Mouse (Mus musculus) limb, embryonic 14.5 days (tissue): Measurements from ENCODE around the gene Slco1a5. TPM values are rescaled to one million over a fixed set of nuclear protein-coding genes. Genes with fewer than 3 reads are reported as not detected.
A peak's percentile ranks its signal among the peaks of the same experiment; 100 is the strongest.
"Not testable (repeated sequence)": the region's sequence is repeated elsewhere in the genome, so short reads cannot be mapped to it uniquely, and the experiment has no call there.

Source experiments
- ATAC-seq: fragments of 200-750 bp; cut with Nextera tagmentation; 2 replicates; pipeline ENCODE4 v1.8.0; 2017; ENCODE audit warnings: low read depth, moderate number of reproducible peaks, moderate TSS enrichment; ENCODE audit not compliant: low FRiP score
- DNase-seq: peaks from one replicate; pipeline ENCODE4 v3.0.0-alpha.2; 2015; ENCODE audit warnings: low spot score
- H3K27ac ChIP-seq: fragments of 300-500 bp; sonication (generic); replicated peaks from 2 replicates; pipeline ENCODE4 v1.5.1; 2014; ENCODE audit warnings: low read depth, mild to moderate bottlenecking, low read length, moderate library complexity, mixed read lengths
- H3K27me3 ChIP-seq: fragments of 300-500 bp; sonication (generic); 2 replicates; pipeline ENCODE4 v1.6.1; 2014; ENCODE audit warnings: low read length, mixed read lengths; ENCODE audit not compliant: control insufficient read depth, insufficient read depth
- H3K36me3 ChIP-seq: fragments of 300-500 bp; sonication (generic); 2 replicates; pipeline ENCODE4 v1.6.1; 2014; ENCODE audit warnings: mild to moderate bottlenecking, low read length, moderate library complexity, mixed read lengths; ENCODE audit not compliant: control insufficient read depth, insufficient read depth
- H3K4me1 ChIP-seq: fragments of 300-500 bp; sonication (generic); 2 replicates; pipeline ENCODE4 v1.6.1; 2014; ENCODE audit warnings: antibody characterized with exemption, low read length, mixed read lengths; ENCODE audit not compliant: control insufficient read depth, insufficient read depth
- H3K4me2 ChIP-seq: fragments of 300-500 bp; sonication (generic); replicated peaks from 2 replicates; pipeline ENCODE4 v1.6.1; 2014; ENCODE audit warnings: low read depth, mild to moderate bottlenecking, low read length, moderate library complexity; ENCODE audit not compliant: severe bottlenecking
- H3K4me3 ChIP-seq: fragments of 300-500 bp; sonication (generic); replicated peaks from 2 replicates; pipeline ENCODE4 v1.5.1; 2014; ENCODE audit warnings: low read length
- H3K9ac ChIP-seq: fragments of 300-500 bp; sonication (generic); 2 replicates; pipeline ENCODE4 v1.6.1; 2014; ENCODE audit warnings: mild to moderate bottlenecking, low read depth, low read length, moderate library complexity; ENCODE audit not compliant: severe bottlenecking
- H3K9me3 ChIP-seq: fragments of 300-500 bp; sonication (generic); 2 replicates; pipeline ENCODE4 v1.6.1; 2016; ENCODE audit warnings: low read length; ENCODE audit not compliant: control insufficient read depth
- POLR2A ChIP-seq: fragments of 200-500 bp; IDR thresholded peaks from 2 replicates; pipeline ENCODE4 v1.8.0; 2012; ENCODE audit warnings: inconsistent platforms, mild to moderate bottlenecking, moderate library complexity, borderline replicate concordance; ENCODE audit not compliant: insufficient read depth, insufficient read length; ENCODE audit errors: extremely low read depth
- WGBS: fragments of 180-500 bp; shearing (Covaris S2); extraction: QIAGEN DNeasy Blood & Tissue Kit; methylation state at CpG from one replicate; pipeline ENCODE4 v1.1.7; 2014; 5-methylcytosine and 5-hydroxymethylcytosine counted together
- polyA plus RNA-seq, 2 experiments: library from polyadenylated mRNA; depleted of rRNA in 1 of 2; stranded (reverse) in 1 of 2; unstranded in 1 of 2; fragments of >200 nt; fragmentation: Nextera tagmentation in 1 of 2; extraction: Ambion mirVana in 1 of 2; gene quantifications; 2 replicates each; pipeline versions ENCODE4 v1.2.1 to v1.2.3; 2012 to 2014

Gene Slco1a5
- polyA plus RNA-seq, 2 experiments: 0.05 to 0.21 TPM

- H3K9ac ChIP-seq: no peak overlapping the region
- DNase-seq (no peak), ATAC-seq (peak; percentile 20; the same call in 1 of the 2 replicates)
- no peak overlapping the region for H3K27ac ChIP-seq
- H3K4me2 ChIP-seq: no peak overlapping the region
- no peaks in the 10 kb centered on the region for H3K4me1 ChIP-seq
- no peaks in the 10 kb centered on the region for H3K27me3 ChIP-seq
- peaks cover 68% of the 10 kb centered on the region for H3K36me3 ChIP-seq
- no peaks in the 10 kb centered on the region for H3K9me3 ChIP-seq
- WGBS: 65% methylated on average over 9 of the region's 9 CpGs
- TF ChIP-seq POLR2A: no peak
- H3K4me3 ChIP-seq: no peak overlapping the region
Observed at GRCm38 (mm10) chr6:142363019-142363576, 40.3 kb upstream of the Slco1a5 start.

GRCm38 (mm10) chr6:142362036-142362435 lies 39.3 kb upstream of the Slco1a5 start:
- WGBS: 93% methylated on average over 6 of the region's 6 CpGs
- Histone ChIP-seq H3K36me3 (peaks cover 69% of the 10 kb centered on the region), H3K4me3 (no peak overlapping the region), H3K9ac (no peak overlapping the region), H3K9me3 (no peaks in the 10 kb centered on the region), H3K27ac (no peak overlapping the region), H3K27me3 (no peaks in the 10 kb centered on the region), H3K4me1 (no peaks in the 10 kb centered on the region), H3K4me2 (no peak overlapping the region)
- ATAC-seq: no peak
- DNase-seq: no peak
- no peak for TF ChIP-seq POLR2A

GRCm38 (mm10) chr6:142357106-142357505 lies 34.3 kb upstream of the Slco1a5 start:
- H3K4me3 ChIP-seq: no peak overlapping the region
- ATAC-seq: no peak
- no peaks in the 10 kb centered on the region for H3K4me1 ChIP-seq
- no peaks in the 10 kb centered on the region for H3K9me3 ChIP-seq
- no peak for TF ChIP-seq POLR2A
- H3K9ac ChIP-seq: no peak overlapping the region
- H3K27ac ChIP-seq: no peak overlapping the region
- H3K4me2 ChIP-seq: no peak overlapping the region
- 59% methylated on average over 7 of the region's 7 CpGs for whole genome bisulfite sequencing
- H3K36me3 ChIP-seq: peaks cover 46% of the 10 kb centered on the region
- no peaks in the 10 kb centered on the region for H3K27me3 ChIP-seq
- no peak for DNase-seq

GRCm38 (mm10) chr6:142352099-142352498 lies 29.3 kb upstream of the Slco1a5 start:
- 89% methylated on average over 3 of the region's 3 CpGs for WGBS
- not testable (repeated sequence) for H3K4me1 ChIP-seq, H3K4me2 ChIP-seq, H3K27ac ChIP-seq, DNase-seq, H3K9me3 ChIP-seq, H3K9ac ChIP-seq, H3K27me3 ChIP-seq, ATAC-seq, H3K4me3 ChIP-seq
- peaks cover 33% of the 10 kb centered on the region for H3K36me3 ChIP-seq

- 83% methylated on average over 11 of the region's 11 CpGs for WGBS
- no peak overlapping the region for H3K9ac ChIP-seq
- H3K9me3 ChIP-seq: no peaks in the 10 kb centered on the region
- TF ChIP-seq POLR2A: no peak
- no peak for ATAC-seq
- H3K27me3 ChIP-seq: no peaks in the 10 kb centered on the region
- H3K27ac ChIP-seq: no peak overlapping the region
- DNase-seq: no peak
- no peak overlapping the region for H3K4me2 ChIP-seq
- H3K4me3 ChIP-seq: no peak overlapping the region
- H3K36me3 ChIP-seq: peaks cover 23% of the 10 kb centered on the region
- 0 out of 2 replicates have a peak, but pooled peaks cover 7% of the 10 kb centered on the region for H3K4me1 ChIP-seq
Observed at GRCm38 (mm10) chr6:142347431-142348385, 24.9 kb upstream of the Slco1a5 start.
